Mouse (Mus musculus) left cerebral cortex, postnatal 25 days (tissue): ENCODE results near the gene Spred3. TPM values are rescaled to one million over a fixed set of nuclear protein-coding genes. Genes with fewer than 3 reads are reported as not detected.
A peak's percentile ranks its signal among the peaks of the same experiment; 100 is the strongest.

Experiments used
- DNase-seq, 2 experiments: peaks; one replicate each; pipeline ENCODE4 v3.0.0; 2022; ENCODE audit warnings: low spot score in 2 of 2, mixed read lengths in 1 of 2
- intact Hi-C: fragments of 180-260 bp; cut with DNase I; formaldehyde crosslinking; loops from one replicate; pipeline ENCODE4 v1.15.1; 2025
- total RNA-seq, 2 experiments: library from RNA; stranded (reverse); gene quantifications; 2 replicates each; pipeline ENCODE4 v1.2.3; 2021

Gene Spred3
- total RNA-seq, 2 experiments from 2014 or later, result 52.3 to 57.9 TPM

DNA sequence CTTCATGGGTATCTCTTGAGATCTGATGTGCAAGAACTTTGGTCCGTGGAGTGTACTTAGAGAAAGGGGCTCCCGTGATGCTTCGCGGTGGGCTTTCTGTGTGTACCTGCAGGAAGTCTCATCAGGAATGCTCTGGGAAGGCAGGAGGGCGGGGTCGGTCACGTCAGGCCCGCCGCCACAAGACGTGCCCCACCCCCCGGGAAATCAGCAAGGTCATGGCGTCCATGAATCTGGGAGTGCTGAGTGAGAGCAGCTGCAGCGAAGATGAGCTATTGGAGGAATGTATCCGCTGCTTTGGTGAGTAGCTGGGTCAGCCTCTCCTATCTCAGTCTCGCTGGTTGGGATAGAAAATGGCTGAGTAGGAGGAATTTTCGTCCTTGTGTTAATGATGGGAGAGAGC, 32.8 kb downstream of the Spred3 start:
- no peak for DNase-seq
- intact Hi-C loops, result no loop called here

DNA sequence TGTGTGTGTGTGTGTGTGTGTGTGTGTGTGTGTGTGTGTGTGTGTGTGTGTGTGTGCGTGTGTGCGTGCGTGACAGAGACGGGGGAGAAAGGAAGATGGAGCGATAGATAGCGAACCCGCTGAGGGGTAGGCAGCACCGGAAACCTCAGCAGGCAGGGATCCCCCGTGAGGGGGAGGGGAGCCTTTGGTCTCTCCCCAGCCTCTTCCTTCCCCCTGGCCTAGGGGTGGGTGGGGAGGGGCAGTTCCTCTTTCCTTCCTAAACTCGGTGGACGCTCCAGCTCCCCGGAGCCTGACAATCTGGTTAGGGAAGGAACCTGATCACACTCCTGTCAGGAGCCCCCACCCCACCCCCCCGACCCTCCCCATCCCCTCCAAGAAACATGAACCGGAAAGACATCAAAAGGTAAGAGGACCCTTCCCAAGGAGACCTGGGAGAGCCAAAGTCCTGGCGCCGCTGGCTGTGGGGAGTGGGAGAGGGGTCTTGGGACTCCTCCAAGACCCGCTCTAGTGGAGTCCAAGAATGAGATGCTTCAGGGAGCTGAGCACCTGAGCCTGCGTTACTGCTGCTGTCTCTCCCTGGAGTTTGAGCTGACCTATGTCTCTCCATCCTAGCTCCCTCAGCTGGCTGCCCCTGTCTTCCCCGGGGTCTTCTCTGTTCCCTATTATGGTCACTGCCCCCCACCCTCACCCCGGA, 35.4 kb downstream of the Spred3 start, which contains the start of gene Rasgrp4:
Gene Rasgrp4, plus strand, starts transcription at position 159 of the 694 bp plus-strand sequence.
- intact Hi-C loops, result no loop called here
- DNase-seq, result no peak

DNA sequence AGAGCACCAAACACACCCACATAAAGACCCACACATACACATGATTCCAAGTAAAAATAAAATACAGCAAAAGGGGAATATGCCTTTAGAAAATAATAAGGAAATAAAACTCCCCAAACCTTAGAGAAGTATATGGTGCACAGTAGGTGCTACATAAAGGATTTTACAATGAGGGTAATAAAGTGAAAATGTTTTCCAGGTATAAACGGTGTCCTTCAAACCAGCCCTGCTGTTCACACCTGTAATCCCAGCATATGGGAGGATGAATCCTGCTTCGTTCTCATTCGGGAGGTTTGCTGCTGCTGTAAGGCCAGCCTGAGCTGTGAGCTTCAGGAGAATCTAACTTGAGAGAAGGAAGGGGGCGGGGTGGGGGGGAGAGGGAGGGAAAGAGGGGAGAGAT, 36.0 kb downstream of the Spred3 start:
- DNase-seq, result no peak
- intact Hi-C loops, result no loop called here

DNA sequence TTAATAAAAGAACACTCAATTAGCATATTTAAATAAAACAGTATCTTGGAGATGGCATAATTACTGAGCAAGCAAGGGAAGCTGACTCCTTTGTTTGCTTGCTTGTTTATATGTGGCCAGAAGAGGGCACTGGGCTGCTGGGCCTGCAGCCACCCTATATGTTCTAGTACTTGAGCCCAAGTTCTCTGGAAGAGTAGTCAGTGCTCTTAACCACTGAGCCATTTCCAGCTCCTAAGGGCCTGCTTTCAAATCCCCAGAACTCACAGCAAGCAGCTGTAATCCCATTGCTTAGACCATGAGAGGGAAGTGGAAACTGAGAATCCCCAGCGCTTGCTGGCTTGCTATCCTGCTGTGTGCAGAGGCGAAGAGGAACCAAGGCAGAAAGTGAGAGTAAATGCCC, 41.5 kb downstream of the Spred3 start:
- no peak for DNase-seq
- intact Hi-C loops, result loop anchor here (10.0 kb wide), 1 partner anchor 396 kb away; no protein-coding TSS in a partner anchor

DNA sequence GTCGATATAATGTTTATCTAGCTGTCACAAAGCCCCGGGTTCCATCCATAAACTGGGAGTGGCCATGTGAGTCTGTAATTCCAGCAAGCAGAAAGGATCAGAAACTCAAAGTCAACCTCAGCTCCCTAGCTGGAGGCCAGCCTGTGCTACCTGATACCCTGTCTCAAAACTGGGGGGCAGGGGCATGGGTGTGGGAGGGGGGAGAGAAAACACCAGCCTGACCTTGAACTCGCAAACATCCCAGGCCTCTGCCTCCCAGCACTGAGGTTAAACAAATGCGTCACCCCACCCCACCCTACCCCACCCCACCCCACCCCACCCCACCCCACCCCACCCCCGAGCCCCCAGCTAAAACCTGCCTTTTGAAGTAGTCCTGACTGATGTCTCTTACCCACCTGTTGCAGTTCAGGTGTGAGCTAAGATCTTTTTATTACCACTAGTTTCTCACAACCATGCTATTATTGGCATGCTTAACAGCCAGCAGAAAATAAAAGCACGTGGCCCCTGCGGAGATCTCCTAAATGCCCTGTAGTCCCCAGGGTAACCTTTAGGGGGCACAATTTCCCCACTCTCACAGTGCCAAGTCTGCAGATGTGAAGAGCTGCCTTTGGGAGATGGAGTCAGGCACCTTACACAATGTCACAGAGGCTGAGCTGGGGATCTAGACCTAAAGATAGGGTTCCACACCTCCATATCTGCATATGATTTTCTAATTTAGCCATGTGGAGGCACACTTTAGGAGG, 43.9 kb downstream of the Spred3 start:
- intact Hi-C loops, result loop anchor here (1.0 to 10.0 kb wide), 2 partner anchors 171 to 398 kb away; no protein-coding TSS in a partner anchor
- DNase-seq, result peak; percentile 30 to 33

DNA sequence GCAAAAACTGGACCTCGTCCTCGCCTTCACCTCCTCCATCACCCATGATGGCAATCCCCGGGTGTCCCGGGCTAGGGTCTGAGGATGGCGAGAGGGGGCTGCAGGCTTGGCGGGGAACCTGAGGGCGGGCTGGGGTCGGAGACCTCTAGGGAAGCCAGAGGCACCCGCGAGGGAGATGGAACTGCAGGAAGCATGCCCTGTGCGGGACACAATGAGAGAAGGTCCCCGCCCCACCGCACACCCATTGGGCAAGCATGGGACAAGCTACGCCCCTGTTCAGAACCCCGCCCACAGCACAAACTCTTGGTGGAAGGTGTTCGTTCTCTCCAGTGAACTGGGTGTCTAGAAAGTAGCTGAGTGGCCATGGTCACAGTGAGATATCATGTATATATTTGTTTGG, 45.2 kb downstream of the Spred3 start, which contains the start of gene Ryr1:
Gene Ryr1, minus strand, starts transcription at position 210 of the 400 bp plus-strand sequence.
- no peak for DNase-seq
- intact Hi-C loops, result loop anchor here (10.0 kb wide), 1 partner anchor 400 kb away; no protein-coding TSS in a partner anchor

DNA sequence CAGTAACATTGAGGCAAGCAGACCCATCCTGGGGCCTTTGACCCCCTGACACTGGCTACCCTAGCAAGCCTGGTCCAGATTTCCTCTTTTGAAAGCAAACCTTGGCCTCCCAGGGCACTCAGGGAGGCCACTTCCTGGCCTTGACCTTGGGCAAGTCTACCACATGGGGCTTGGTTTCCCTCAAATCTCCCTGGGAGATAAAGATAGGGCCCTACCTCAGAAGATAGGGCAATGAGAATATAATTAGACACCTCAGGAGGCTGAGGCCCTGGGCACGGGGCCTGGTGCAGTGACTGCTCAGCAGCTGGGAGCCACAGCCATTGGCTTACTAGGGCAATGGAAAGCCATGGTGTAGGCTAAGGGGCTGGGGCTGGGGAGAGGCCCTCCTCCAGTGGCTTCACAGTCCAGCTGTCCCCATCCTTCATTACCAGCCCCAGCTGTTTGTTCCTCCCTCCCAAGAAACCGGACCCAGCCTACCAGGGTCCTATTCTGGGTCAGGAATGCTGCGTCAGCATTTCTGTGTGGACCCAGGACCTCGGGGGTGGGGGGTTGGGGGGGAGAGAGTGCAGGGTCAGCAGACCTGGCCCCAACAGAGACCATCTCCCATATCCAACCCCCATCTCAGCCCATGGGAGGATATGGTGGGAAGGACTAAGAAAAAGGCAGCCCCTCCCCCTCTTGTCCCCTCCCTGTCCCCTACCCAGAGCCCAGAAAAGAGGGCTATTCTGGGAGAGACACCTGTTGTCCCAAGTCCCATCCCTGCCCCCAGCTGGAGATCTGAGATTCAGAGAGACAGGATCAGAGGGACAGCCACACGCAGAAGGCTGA, 46.5 kb downstream of the Spred3 start:
- no peak for DNase-seq
- intact Hi-C loops, result loop anchor here (10.0 kb wide), 1 partner anchor 401 kb away; no protein-coding TSS in a partner anchor

DNA sequence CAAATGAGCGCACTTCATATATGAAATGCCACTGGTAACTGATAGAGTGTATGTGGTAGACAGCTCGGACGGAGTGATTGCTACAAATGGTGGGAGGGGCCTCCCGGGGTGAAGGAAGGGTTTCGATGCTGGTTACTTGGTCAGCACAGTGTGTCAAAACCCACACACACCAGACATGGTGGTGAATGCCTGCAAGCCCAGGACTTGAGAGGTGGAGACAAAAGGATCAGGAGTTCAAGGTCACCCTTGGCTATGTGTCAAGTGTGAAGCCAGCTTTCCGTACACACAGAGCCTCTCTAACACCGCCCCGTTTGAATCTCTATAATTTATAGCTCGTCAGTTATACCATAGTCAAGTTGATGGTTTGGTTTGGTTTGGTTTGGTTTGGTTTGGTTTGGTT, 47.4 kb downstream of the Spred3 start:
- intact Hi-C loops, result loop anchor here (10.0 kb wide), 1 partner anchor 402 kb away; no protein-coding TSS in a partner anchor
- no peak for DNase-seq

DNA sequence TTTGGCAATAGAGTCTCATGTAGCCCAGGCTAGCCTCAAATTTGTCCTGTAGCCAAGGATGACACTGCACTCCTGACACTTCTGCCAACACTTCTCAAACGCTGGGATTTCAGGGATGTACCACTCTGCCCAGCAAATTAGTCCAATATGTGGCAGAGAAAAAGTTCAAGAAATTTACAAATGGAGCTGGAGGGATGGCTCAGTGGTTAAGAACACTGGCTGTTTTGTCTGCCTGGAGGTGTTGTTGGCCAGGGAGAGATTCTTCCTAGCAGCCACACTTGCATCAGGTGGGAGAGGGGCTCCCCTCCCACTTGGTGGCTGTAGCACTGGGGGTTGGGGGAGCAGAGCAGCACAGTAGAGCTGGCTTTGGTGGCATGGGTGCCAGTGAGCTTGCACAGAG, 50.7 kb downstream of the Spred3 start:
- intact Hi-C loops, result no loop called here
- DNase-seq, result no peak

DNA sequence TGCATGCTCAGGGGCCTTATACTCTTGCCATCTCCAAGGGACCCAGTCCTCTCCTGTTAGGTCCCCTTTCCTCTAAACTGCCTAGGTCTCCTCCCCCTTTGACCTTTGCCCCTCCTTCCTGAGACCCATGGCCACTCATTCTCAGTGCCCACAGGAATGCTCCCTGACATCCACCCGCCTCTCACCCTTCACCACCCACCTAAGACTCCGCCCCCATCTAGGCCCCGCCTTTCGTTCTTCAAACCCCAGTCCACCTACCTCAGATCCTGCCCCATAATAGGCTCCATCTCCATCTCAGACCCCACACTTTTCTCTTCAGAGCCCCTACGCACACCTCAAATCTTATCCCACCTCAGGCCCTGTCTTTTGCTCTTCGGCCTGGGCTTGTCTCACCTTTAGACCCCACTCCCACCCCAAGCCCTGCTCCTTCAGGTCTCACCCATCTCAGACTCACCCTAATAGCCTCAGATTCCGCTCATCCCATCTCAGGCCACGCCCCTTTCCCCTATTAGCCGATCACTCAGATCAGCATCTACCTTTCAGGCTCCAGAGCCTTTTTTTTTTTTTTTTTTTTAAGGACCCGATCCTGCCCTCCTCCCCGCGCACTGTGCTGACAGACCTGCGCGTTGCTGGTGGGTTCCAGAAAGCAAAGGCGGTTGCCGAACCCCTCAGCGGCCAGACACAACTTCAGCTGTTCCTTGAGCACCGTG, 51.9 kb downstream of the Spred3 start:
- intact Hi-C loops, result no loop called here
- no peak for DNase-seq

DNA sequence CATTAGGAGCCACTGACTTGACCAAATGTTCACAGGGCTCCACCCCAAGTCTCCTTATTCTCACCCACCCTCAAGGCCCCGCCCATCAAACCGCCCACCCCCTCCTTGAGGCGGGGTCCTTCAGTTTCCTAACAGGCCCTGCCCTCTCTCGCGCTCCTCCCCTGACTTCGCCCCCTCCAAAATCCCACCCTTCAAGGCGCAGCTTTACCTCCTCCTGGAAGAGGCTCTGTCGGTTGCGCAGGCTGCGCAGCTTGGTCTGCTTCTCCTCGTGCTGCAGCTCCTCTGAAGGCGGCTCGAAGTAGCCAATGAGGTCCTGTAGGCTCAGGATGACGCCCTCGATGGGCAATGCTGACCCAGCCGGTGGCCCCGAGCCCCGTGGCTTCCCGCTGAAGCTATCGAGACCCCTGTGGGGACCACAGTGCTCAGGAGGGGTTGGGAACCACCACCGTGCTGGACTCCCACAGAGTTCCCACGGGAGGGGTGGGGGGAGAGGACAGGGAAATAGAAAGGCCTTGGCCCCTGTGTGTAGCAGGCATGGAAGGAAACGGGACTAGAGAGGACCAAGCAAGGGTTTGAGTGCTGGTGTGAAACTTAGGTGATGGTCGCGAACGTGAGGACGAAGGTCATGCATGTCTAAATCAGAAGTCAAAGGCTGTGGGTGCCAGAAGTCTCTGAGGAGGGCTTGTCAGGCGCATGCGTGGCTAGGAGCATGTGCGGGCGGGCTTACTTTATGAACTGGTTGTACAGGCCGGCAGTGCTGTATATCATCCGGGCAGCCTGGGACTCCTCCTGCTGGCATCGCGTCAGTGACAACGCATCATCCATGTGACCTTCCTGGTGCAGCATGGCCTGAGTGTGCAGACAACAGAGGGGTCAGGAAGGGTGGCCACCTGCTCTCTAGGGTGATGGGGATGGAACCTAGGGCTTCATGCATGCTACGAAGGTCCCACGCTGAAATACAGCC, 60.9 kb downstream of the Spred3 start:
- intact Hi-C loops, result no loop called here
- DNase-seq, result peak; percentile 24 to 47

Other genes with a start within 250 kb of the Spred3 start
- 100 to 1,000 TPM; 190 to 202 TPM for gene Actn4, start 208.1 kb downstream of the Spred3 start, total RNA-seq
- gene Eif3k, start 188.5 kb downstream of the Spred3 start, total RNA-seq, result 100 to 1,000 TPM; 175 to 185 TPM
- gene Map4k1, start 188.4 kb downstream of the Spred3 start, total RNA-seq, result 1 to 10 TPM; 1.7 to 1.8 TPM
- gene Ryr1, start 45.2 kb downstream of the Spred3 start, total RNA-seq, result 1 to 10 TPM; 4.7 to 8.9 TPM
- gene Rasgrp4, start 35.6 kb downstream of the Spred3 start, total RNA-seq, result 1 to 10 TPM; 1.1 to 1.8 TPM
- 10 to 100 TPM; 35.9 to 40.6 TPM for gene Fam98c, start 14.2 kb downstream of the Spred3 start, total RNA-seq
- gene Ggn, start 201 bp downstream of the Spred3 start, total RNA-seq, result 1 to 10 TPM; 1.0 to 1.1 TPM
- gene Psmd8, start 10.3 kb upstream of the Spred3 start, total RNA-seq, result 100 to 1,000 TPM; 137 to 145 TPM
- under 1 TPM; 0.76 to 0.99 TPM for gene Catsperg1, start 43.6 kb upstream of the Spred3 start, total RNA-seq
- gene Kcnk6, start 62.1 kb upstream of the Spred3 start, total RNA-seq, result 1 to 10 TPM; 2.2 to 3.2 TPM
- 10 to 100 TPM; 48.5 to 52.0 TPM for gene Yif1b, start 67.9 kb upstream of the Spred3 start, total RNA-seq
- gene 2200002D01Rik, start 78.1 kb upstream of the Spred3 start, total RNA-seq, result not detected
- 10 to 100 TPM; 21.1 to 24.4 TPM for gene Spint2, start 111.5 kb upstream of the Spred3 start, total RNA-seq
- 10 to 100 TPM; 13.6 to 14.2 TPM for gene Ppp1r14a, start 118.9 kb upstream of the Spred3 start, total RNA-seq
- 100 to 1,000 TPM; 110 to 115 TPM for gene Dpf1, start 133.5 kb upstream of the Spred3 start, total RNA-seq